Mouse (Mus musculus): ENCODE measurements around the gene Gm5415. TPM values are rescaled to one million over a fixed set of nuclear protein-coding genes. Genes with fewer than 3 reads are reported as not detected.
"Not testable (repeated sequence)": the region's sequence is repeated elsewhere in the genome, so short reads cannot be mapped to it uniquely, and the experiment has no call there.

Gene Gm5415
- total RNA-seq (2015; ENCODE audit: low replicate concordance) (not detected in 2 replicates), total RNA-seq (2017; ENCODE audit: low replicate concordance) (not detected in 2 replicates)

DNA sequence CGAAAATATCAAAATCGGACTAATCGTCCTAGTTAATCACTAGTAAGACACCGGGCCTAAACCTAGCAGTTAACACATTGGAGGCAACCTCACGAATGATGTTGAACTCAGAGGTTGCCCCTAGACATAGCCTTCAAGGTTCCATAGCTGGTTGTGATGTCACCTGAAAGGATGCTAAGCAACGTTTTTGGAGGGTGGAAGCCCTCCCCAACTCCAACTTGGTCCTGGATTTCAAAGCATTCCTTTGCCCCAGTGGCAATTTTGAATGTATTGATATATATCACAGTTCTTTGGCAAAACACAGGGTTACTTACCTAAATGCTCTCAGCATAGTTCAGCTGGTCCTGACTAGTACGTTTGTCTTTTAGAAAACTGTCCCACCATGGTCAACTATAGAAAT is at the start of gene Gm5415:
Gene Gm5415, minus strand, starts transcription at position 101 of the 400 bp plus-strand sequence.
- not testable (repeated sequence) for ATAC-seq (replicated peaks; ENCODE audit: low FRiP score, poor library complexity, severe bottlenecking)

DNA sequence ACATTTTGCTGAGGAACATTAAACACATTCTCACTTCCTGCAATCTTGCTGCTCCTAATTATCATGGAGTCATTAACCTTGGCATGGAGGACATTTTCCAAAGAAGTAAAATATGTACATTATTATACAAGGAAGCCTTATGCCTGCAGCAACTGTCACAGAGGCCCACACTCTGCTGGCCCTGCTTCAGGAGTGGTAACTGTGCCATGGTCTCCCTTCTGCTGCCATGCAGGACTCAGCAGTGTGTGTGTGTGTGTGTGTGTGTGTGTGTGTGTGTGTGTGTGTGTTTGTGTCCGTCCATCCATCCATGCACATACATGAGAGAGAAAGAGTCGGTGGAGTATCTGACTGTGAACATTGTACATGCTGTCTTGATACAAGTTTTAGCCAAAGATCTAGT is 21.8 kb upstream of the Gm5415 start:
- no peak for ATAC-seq (replicated peaks; ENCODE audit: low FRiP score, poor library complexity, severe bottlenecking)

DNA sequence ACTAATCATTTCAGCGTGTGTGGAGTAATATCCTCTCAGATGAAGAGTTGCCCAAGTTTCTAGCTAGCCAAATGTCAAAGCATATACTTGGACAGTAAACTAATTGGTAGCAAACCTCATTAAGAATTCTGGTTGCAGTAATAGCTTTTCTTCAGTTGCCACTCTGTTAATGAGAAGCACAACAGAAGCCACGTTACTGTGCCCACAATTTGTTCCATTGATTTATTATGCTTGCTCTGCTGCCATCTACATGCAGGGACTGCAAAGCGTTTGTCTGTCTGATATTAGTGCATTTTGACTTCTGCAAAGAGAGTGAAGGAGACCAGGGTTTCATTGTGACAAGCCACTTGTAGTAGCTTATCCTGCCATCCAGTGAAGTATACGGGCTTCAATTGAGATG is 6.8 kb upstream of the Gm5415 start:
- ATAC-seq (replicated peaks; ENCODE audit: low FRiP score, poor library complexity, severe bottlenecking), result no peak

DNA sequence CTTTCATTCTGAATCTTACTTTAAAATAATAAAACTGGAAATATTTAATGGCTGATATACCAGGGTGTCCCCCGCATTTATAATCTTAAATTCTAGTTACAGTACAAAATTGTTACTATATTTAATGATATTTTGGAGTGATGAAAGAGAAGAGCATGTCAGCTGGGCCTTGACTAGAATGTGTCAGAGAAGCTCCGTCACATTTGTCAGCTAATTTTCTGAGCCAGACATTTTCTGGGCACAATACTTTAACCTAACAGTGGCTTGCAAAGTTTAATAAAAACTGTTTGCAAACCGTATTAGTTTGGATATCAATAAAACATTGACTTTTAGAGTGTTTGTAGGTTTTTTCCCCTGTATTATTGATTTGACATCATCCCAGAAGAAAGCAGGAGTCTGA is 6.4 kb upstream of the Gm5415 start:
- no peak for ATAC-seq (replicated peaks; ENCODE audit: low FRiP score, poor library complexity, severe bottlenecking)

DNA sequence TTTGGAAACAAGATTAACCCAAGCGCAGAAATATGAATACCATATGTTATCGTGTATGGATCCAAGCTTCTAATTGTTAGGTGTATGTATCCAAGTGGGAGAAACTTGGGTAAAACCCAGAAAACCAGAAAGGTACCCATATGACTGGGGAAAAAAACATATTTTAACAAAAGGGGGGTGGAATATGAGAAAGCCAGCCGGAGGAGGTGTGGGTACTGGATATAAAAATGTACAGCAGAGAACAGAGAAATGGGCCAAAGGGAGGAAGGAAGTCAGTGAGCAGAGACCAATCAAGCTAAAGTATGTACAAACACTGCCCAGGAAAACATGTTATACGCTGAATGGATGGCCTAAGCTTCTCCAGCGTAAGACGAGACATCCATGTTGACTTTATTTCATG is 43.7 kb downstream of the Gm5415 start:
- ATAC-seq (replicated peaks; ENCODE audit: low FRiP score, poor library complexity, severe bottlenecking), result no peak

Data from erythroid progenitor cell, adult 5-6 weeks (primary cell).